ENCODE assay signal across 8 mouse cellular contexts in the genomic region with DNA sequence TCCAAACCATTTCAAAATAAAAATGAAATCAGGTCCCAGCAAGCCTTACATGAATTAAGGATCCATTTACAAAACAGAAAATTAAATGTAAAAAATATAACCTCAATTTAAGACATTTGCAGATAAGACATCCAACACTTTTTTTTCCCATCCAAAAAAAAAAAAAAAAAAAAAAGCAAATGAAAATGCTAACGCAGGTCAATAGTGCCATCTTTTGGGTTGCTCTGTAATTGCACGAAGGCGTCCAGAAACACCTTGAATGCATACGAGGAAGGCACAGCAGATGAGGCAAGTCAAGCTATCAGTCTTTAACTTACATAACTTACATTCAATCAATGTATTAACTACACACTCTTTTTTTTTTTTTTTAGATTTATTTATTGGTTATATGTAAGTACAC. TPM values are rescaled to one million over a fixed set of nuclear protein-coding genes. Genes with fewer than 3 reads are reported as not detected.
A peak's percentile ranks its signal among the peaks of the same experiment; 100 is the strongest.
DNase-seq lines count a peak whose midpoint lies in the region; ATAC-seq and TF ChIP-seq lines count a peak whose summit lies in the region.

No protein-coding gene starts in this region.

- ATAC-seq in neural tube, embryonic 15.5 days (ENCODE audit: low FRiP score) = no peak

- no peak overlapping the region for H3K4me2 ChIP-seq in neural tube, embryonic 15.5 days

- H3K27ac ChIP-seq in cerebellum, adult 2 months (ENCODE audit: insufficient read depth, low read length) = no peak overlapping the region
- H3K27ac ChIP-seq in neural tube, embryonic 15.5 days (replicated peaks) = no peak overlapping the region

- WGBS in cerebellum, adult 2 months = 18% methylated on average over 4 of the region's 4 CpGs
- 33% methylated on average over 4 of the region's 4 CpGs for WGBS in neural tube, embryonic 15.5 days

- H3K4me1 ChIP-seq in cerebellum, adult 2 months (ENCODE audit: control insufficient read depth, insufficient read depth, low read length) = no peaks in the 10 kb centered on the region
- 0 out of 2 replicates have a peak, but pooled peaks cover 6% of the 10 kb centered on the region for H3K4me1 ChIP-seq in neural tube, embryonic 15.5 days

- no peak for TF ChIP-seq POLR2A in cerebellum, adult 2 months (IDR thresholded peaks at IDR 0.05; ENCODE audit: borderline replicate concordance, insufficient read depth, low read length)

- no peaks in the 10 kb centered on the region for H3K36me3 ChIP-seq in neural tube, embryonic 15.5 days

- peak; percentile 20 to 53 for DNase-seq in heart, adult 18-20 months
- no peak for DNase-seq in heart, adult 11 months
- peak; percentile 9 to 16 for DNase-seq in spleen, postnatal 36 days (ENCODE audit: low spot score in 2 of 2)
- DNase-seq in spleen, adult 12 weeks (ENCODE audit: low spot score) = no peak
- peak; percentile 42 to 48 for DNase-seq in cerebellum, adult 2 months
- peak; percentile 67 for DNase-seq in kidney, adult 9 months
- peak; percentile 57 for DNase-seq in mesoderm, embryonic 11.5 days (ENCODE audit: low read depth, low spot score)

- peak; percentile 64; the same call in 1 of the 2 replicates for TF ChIP-seq CTCF in cerebellum, adult 2 months (IDR thresholded peaks at IDR 0.05; ENCODE audit: borderline replicate concordance, insufficient read depth, low read depth, low read length)

- no peak overlapping the region for H3K9ac ChIP-seq in neural tube, embryonic 15.5 days (replicated peaks)

- H3K4me3 ChIP-seq in cerebellum, adult 2 months (replicated peaks; ENCODE audit: insufficient read depth, low read depth, low read length) = no peak overlapping the region
- H3K4me3 ChIP-seq in neural tube, embryonic 15.5 days (replicated peaks) = no peak overlapping the region

- H3K9me3 ChIP-seq in neural tube, embryonic 15.5 days (replicated peaks) = no peaks in the 10 kb centered on the region

- no peaks in the 10 kb centered on the region for H3K27me3 ChIP-seq in cerebellum, adult 2 months (ENCODE audit: control insufficient read depth, insufficient read depth, low read length)
- no peaks in the 10 kb centered on the region for H3K27me3 ChIP-seq in neural tube, embryonic 15.5 days (replicated peaks)

RNA-seq across cellular contexts. Expression of gene Cdkal1, which starts 20.3 kb away (rescaled TPM):
- total RNA-seq in heart, adult 18-20 months (2021) = 10 to 100 TPM; 25.8 to 32.5 TPM
- 10.3 and 11.1 TPM in 2 replicates for polyA plus RNA-seq in cerebellum, adult 2 months (2012; rRNA removed)
- polyA plus RNA-seq in neural tube, embryonic 15.5 days (2015; fragmentation: Nextera tagmentation; extraction: Ambion mirVana) = 20.4 and 22.4 TPM in 2 replicates

Comparison
In these comparisons a context has a peak if more than half of its experiments do, and no peak if none do; other contexts are left out.
1. DNase-seq: peak in heart, adult 18-20 months (2 of 2), spleen, postnatal 36 days (2 of 2), cerebellum, adult 2 months (2 of 2), kidney, adult 9 months (single experiment) and mesoderm, embryonic 11.5 days (single experiment); none in heart, adult 11 months (single experiment) and spleen, adult 12 weeks (single experiment).